Mouse (Mus musculus): ENCODE results near the gene Plb1. TPM values are rescaled to one million over a fixed set of nuclear protein-coding genes. Genes with fewer than 3 reads are reported as not detected.

Plb1 gene
- total and polyA plus RNA-seq, 2 experiments from 2014 or later, result 0.10 to 0.16 TPM

DNA sequence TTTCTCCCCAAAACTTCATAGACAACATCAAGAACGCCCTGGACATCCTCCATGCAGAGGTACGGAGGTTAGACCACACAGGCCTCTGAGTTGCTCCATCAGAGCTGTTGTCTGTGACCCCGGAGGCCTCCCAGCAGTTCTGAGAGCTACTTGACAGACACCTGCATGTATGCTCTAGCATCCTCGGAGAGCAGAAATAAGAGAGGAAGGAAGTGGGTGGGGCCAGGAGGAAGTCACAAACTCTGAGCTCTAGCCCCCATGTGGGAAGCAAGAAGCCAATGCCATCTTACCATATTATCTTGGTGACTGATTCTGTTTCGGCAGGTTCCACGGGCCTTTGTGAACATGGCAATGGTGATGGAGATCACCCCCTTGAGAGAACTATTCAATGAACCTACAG lies 81.2 kb downstream of the Plb1 start:
- H3K9ac ChIP-seq (replicated peaks; ENCODE audit: low read length), result no peak overlapping the region
- no peak for DNase-seq (ENCODE audit: low spot score)
- no peak overlapping the region for H3K4me2 ChIP-seq (ENCODE audit: low read depth, low read length)
- H3K36me3 ChIP-seq (ENCODE audit: insufficient read depth, low read length), result no peaks in the 10 kb centered on the region
- no peak for ATAC-seq
- no peak overlapping the region for H3K27ac ChIP-seq
- no peaks in the 10 kb centered on the region for H3K4me1 ChIP-seq (ENCODE audit: insufficient read depth, low read length)
- H3K4me3 ChIP-seq (ENCODE audit: low read length), result no peak overlapping the region
- 87% methylated on average over 6 of the region's 6 CpGs for WGBS
- no peak for TF ChIP-seq CTCF (IDR thresholded peaks at IDR 0.05; ENCODE audit: low read depth)
- H3K27me3 ChIP-seq (ENCODE audit: insufficient read depth, low read length), result no peaks in the 10 kb centered on the region
- no peaks in the 10 kb centered on the region for H3K9me3 ChIP-seq (ENCODE audit: low read length)

DNA sequence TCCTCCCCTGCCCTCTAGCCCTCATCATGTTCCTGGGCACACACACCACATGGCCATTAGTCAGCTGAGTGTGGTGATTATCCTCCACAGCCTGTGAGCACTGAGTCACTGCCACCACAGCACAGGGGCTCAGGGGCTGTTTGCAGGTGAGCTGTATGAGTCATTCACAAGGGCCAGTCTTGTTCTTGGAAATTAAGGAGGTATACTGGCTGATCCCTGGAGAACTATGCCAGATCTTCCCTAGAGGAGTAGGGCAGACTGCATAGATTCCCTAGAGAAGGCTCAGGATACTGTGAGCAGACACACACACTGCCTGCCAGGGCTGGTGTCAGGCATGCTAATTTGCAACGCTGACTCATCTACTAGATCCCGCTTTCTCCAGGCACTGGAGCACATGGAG lies 82.2 kb downstream of the Plb1 start:
- 63% methylated on average over 2 of the region's 2 CpGs for WGBS
- no peaks in the 10 kb centered on the region for H3K36me3 ChIP-seq (ENCODE audit: insufficient read depth, low read length)
- no peak overlapping the region for H3K4me2 ChIP-seq (ENCODE audit: low read depth, low read length)
- ATAC-seq, result 0 out of 2 replicates have a peak, but pooled peaks have one; percentile 12
- H3K27me3 ChIP-seq (ENCODE audit: insufficient read depth, low read length), result no peaks in the 10 kb centered on the region
- H3K4me3 ChIP-seq (ENCODE audit: low read length), result no peak overlapping the region
- no peak for DNase-seq (ENCODE audit: low spot score)
- no peak overlapping the region for H3K27ac ChIP-seq
- H3K9ac ChIP-seq (replicated peaks; ENCODE audit: low read length), result no peak overlapping the region
- H3K4me1 ChIP-seq (ENCODE audit: insufficient read depth, low read length), result no peaks in the 10 kb centered on the region
- no peaks in the 10 kb centered on the region for H3K9me3 ChIP-seq (ENCODE audit: low read length)
- TF ChIP-seq CTCF (IDR thresholded peaks at IDR 0.05; ENCODE audit: low read depth), result no peak

DNA sequence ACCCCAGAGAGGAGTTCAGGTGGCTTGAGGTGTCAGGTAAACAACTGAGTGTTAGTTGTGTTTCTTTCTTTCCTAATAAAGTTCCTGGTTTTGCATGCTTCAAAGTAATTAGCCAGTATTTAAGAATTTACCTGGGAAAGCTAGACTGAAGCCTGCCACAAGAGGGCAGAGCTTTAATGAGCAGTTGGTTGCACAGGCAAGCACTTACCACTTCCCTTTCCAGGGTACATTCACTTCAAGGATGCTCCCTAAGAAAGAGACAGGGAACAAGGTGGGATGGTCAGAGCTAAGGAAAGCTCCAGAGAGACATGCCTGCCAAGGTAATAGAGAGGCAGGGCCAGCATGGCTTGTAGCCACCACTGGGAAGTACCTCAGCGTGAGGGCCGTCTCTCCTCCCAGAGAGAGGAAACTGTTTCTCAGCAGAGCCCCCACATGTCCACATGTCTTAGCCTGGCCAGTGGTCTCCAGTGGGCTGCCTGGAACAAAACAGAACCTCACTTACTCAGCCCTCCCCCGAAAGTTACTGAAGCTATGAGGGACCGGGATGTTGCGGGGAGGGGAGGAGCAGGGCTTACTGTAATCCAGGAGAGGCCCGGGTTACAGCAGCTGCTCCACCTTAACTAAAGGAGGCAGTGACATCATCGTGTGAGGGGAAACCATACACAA lies 89.8 kb downstream of the Plb1 start:
- Histone ChIP-seq H3K4me2 (ENCODE audit: low read depth, low read length) (no peak overlapping the region), H3K4me3 (ENCODE audit: low read length) (no peak overlapping the region), H3K4me1 (ENCODE audit: insufficient read depth, low read length) (peaks cover 5% of the 10 kb centered on the region; the same call in 1 of the 2 replicates), H3K27me3 (ENCODE audit: insufficient read depth, low read length) (no peaks in the 10 kb centered on the region), H3K9ac (replicated peaks; ENCODE audit: low read length) (no peak overlapping the region), H3K9me3 (ENCODE audit: low read length) (no peaks in the 10 kb centered on the region), H3K36me3 (ENCODE audit: insufficient read depth, low read length) (no peaks in the 10 kb centered on the region), H3K27ac (no peak overlapping the region)
- peak; percentile 85 for DNase-seq (ENCODE audit: low spot score)
- ATAC-seq, result peak; percentile 78
- TF ChIP-seq CTCF (IDR thresholded peaks at IDR 0.05; ENCODE audit: low read depth), result peak; percentile 91
- whole genome bisulfite sequencing, result 47% methylated on average over 7 of the region's 7 CpGs

DNA sequence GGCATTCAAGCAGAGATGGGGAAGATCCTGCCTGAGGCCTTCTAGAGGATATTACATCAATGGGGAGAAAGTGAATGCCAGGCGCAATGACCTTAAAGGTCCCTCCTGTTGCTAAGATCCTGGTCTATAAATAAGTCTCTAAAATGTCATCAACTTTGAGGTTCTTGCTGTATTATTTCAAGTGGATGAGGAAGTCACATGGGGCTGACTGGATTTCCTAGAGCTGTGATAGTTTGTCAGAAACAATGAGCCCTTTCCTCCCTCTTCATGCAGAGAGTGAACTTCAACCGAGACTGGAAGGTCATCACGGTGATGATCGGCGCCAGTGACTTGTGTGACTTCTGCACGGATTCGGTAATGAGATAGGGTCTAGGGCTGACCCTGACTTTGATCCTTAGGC lies 95.6 kb downstream of the Plb1 start:
- Histone ChIP-seq H3K36me3 (ENCODE audit: insufficient read depth, low read length) (no peaks in the 10 kb centered on the region), H3K4me1 (ENCODE audit: insufficient read depth, low read length) (no peaks in the 10 kb centered on the region), H3K9ac (replicated peaks; ENCODE audit: low read length) (no peak overlapping the region), H3K27ac (no peak overlapping the region), H3K27me3 (ENCODE audit: insufficient read depth, low read length) (no peaks in the 10 kb centered on the region), H3K9me3 (ENCODE audit: low read length) (no peaks in the 10 kb centered on the region), H3K4me2 (ENCODE audit: low read depth, low read length) (no peak overlapping the region), H3K4me3 (ENCODE audit: low read length) (no peak overlapping the region)
- TF ChIP-seq CTCF (IDR thresholded peaks at IDR 0.05; ENCODE audit: low read depth), result no peak
- ATAC-seq (no peak), DNase-seq (ENCODE audit: low spot score) (no peak)
- 90% methylated on average over 7 of the region's 7 CpGs for WGBS

DNA sequence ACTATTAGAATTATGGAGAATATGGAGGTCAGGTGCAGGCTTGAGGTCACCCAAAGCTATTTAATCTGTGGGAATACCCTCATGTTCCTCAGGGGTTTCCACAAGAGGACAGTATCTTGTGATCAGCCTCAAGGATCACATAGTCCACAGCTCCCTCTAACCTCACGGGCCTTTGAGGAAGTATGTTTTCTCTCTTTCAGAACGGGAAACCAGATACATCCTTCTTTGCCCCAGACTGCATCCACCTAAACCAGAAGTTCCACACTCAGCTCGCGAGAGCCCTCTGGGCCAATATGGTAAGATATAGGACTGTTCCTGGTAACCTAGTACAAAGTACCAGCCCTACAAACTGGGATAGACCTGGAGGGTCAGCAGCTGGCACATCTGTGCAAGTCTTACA lies 100.1 kb downstream of the Plb1 start:
- no peak overlapping the region for H3K4me3 ChIP-seq (ENCODE audit: low read length)
- H3K27me3 ChIP-seq (ENCODE audit: insufficient read depth, low read length), result no peaks in the 10 kb centered on the region
- H3K27ac ChIP-seq, result no peak overlapping the region
- no peak overlapping the region for H3K4me2 ChIP-seq (ENCODE audit: low read depth, low read length)
- H3K9me3 ChIP-seq (ENCODE audit: low read length), result no peaks in the 10 kb centered on the region
- no peaks in the 10 kb centered on the region for H3K36me3 ChIP-seq (ENCODE audit: insufficient read depth, low read length)
- TF ChIP-seq CTCF (IDR thresholded peaks at IDR 0.05; ENCODE audit: low read depth), result no peak
- no peak for ATAC-seq
- DNase-seq (ENCODE audit: low spot score), result no peak
- H3K4me1 ChIP-seq (ENCODE audit: insufficient read depth, low read length), result peaks cover 4% of the 10 kb centered on the region; the same call in 1 of the 2 replicates
- no peak overlapping the region for H3K9ac ChIP-seq (replicated peaks; ENCODE audit: low read length)
- 91% methylated on average over 4 of the region's 4 CpGs for WGBS

DNA sequence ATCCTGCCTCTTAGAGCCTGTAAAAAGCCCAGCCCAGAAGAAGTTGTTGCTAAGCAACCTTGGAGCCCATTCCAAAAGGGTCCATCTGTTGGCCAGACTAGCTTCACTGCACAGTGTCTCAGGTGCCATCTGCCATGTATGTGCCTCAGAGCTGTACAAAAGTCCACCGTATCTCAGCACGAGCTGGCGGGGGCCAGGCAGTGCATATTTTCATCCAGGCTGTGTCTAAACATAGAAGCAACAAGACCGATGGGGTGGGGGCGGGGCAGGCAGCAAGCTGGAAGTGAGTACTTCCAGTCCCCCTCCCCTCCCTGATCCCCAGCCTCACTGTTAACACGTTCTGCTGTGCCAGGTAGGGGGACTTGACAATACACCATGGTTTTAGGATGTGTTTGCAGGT lies 102.7 kb downstream of the Plb1 start:
- Histone ChIP-seq H3K36me3 (ENCODE audit: insufficient read depth, low read length) (no peaks in the 10 kb centered on the region), H3K27ac (peak overlapping the region; percentile 38), H3K4me1 (ENCODE audit: insufficient read depth, low read length) (peaks cover 4% of the 10 kb centered on the region; the same call in 1 of the 2 replicates), H3K9me3 (ENCODE audit: low read length) (no peaks in the 10 kb centered on the region), H3K4me3 (ENCODE audit: low read length) (no peak overlapping the region), H3K4me2 (ENCODE audit: low read depth, low read length) (no peak overlapping the region), H3K27me3 (ENCODE audit: insufficient read depth, low read length) (no peaks in the 10 kb centered on the region), H3K9ac (replicated peaks; ENCODE audit: low read length) (no peak overlapping the region)
- ATAC-seq (peak; percentile 93), DNase-seq (ENCODE audit: low spot score) (peak; percentile 90)
- TF ChIP-seq CTCF (IDR thresholded peaks at IDR 0.05; ENCODE audit: low read depth), result peak; percentile 26
- 22% methylated on average over 6 of the region's 6 CpGs for WGBS

DNA sequence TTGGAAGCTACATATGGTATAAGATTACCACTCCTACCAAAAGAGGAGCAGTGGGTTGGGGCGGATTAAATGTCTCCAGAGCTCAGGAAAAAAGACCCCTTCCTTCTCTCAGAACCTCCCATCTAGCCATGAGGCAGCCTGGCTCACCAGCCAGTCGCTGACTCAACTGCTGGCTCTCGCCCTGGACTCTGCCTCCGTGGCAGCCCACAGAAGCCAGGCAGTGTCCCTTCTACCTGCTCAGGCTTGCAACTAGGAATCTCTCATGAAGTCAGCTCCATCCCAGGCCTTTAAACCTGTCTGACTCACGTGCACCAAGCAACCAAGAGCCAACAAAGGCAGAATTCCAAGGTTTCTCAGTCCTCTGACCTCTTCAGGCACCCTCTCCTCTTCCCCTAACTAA lies 103.6 kb downstream of the Plb1 start:
- Histone ChIP-seq H3K27ac (peak overlapping the region; percentile 38; the same call in 1 of the 2 replicates), H3K9ac (replicated peaks; ENCODE audit: low read length) (no peak overlapping the region), H3K4me3 (ENCODE audit: low read length) (no peak overlapping the region), H3K9me3 (ENCODE audit: low read length) (no peaks in the 10 kb centered on the region), H3K4me1 (ENCODE audit: insufficient read depth, low read length) (peaks cover 4% of the 10 kb centered on the region; the same call in 1 of the 2 replicates), H3K4me2 (ENCODE audit: low read depth, low read length) (no peak overlapping the region), H3K36me3 (ENCODE audit: insufficient read depth, low read length) (no peaks in the 10 kb centered on the region), H3K27me3 (ENCODE audit: insufficient read depth, low read length) (no peaks in the 10 kb centered on the region)
- no peak for TF ChIP-seq CTCF (IDR thresholded peaks at IDR 0.05; ENCODE audit: low read depth)
- ATAC-seq (no peak), DNase-seq (ENCODE audit: low spot score) (no peak)
- WGBS, result 71% methylated on average over 5 of the region's 5 CpGs

Measured in hindbrain, postnatal 0 days (tissue).